Mouse (Mus musculus) Patski (cell line): ENCODE results near the gene 4930512M02Rik. TPM values are rescaled to one million over a fixed set of nuclear protein-coding genes. Genes with fewer than 3 reads are reported as not detected.

Source experiments
- ATAC-seq: fragments of 100-300 bp; one replicate; pipeline ENCODE4 v1.8.0; 2021
- CTCF ChIA-PET: fragments of 350-600 bp; sonication (Branson Sonifier 250); formaldehyde crosslinking; loops from one replicate; lab custom pipeline; 2022; ENCODE audit warnings: inconsistent platforms; lab: Charles Lee
- POLR2A ChIA-PET: fragments of 350-600 bp; sonication (Branson Sonifier 250); formaldehyde crosslinking; loops from one replicate; lab custom pipeline; 2022; ENCODE audit warnings: antibody characterized with exemption, inconsistent platforms; lab: Charles Lee
- DNase-seq: peaks from one replicate; pipeline ENCODE4 v3.0.0-alpha.2; 2011; ENCODE audit warnings: low read depth, low spot score
- H3K27me3 ChIP-seq: fragments of 371-371 bp; one replicate; pipeline ENCODE4 v1.5.1; 2021
- CTCF ChIP-seq: fragments of 100-300 bp; IDR thresholded peaks from one replicate; pipeline ENCODE4 v1.5.1; 2021
- in situ Hi-C: fragments of 300-500 bp; cut with MboI; formaldehyde crosslinking; loops from 3 replicates; pipeline ENCODE4 v1.11.1; 2018; ENCODE audit warnings: low pct_unique_long_range_greater_than_20kb, mixed read lengths
- polyA plus RNA-seq: library from polyadenylated mRNA; unstranded; gene quantifications from one replicate; pipeline ENCODE4 v1.2.3, GENCODE M21; 2021

4930512M02Rik gene
- polyA plus RNA-seq, 1 experiment from 2014 or later: not detected

DNA sequence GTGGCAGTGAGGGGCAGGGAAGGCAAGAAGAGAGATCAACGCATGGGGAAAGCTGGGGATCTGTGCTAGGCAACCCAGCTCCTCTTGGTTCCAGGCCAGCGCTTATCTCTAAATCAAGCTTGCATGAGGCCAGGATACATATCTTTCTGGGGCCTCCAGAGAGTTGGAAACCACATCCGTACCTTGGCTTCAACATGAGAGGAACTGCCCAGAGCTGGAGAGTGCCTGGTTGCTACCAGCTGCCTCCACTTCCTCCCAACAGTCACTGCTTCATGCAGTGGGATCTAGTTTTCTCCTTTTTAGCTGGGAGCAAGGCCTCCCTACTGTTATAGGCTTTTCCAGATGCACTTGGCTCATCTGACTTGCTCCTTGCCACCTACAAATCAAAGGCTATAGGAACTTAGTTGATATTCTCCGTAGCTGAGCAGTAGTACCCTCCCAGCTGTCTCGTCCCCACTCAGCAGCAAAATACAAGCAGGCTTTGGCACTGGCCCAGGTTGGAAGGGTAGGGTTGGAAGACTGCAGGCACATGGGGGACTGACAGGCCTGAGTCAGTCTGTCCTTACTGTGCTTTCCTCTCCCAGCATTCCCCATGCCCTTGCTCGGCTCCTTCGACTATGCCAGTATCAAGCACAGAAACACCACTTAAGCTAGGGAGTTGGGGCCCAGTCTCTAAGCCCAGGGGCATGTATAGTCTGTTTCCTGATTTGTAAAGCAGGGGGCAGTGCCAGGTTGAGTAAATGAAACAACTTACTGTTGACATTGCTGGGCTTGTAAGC lies 63.2 kb downstream of the 4930512M02Rik start:
- peaks cover 4% of the 10 kb centered on the region for H3K27me3 ChIP-seq
- no peak for ATAC-seq
- POLR2A ChIA-PET: no interaction called here
- no peak for TF ChIP-seq CTCF
- CTCF ChIA-PET: interaction anchor here (0.8 kb wide), 1 partner anchor 224 kb away, joined by 3 read pairs; no protein-coding TSS in a partner anchor
- in situ Hi-C loops: loop anchor here (25.0 kb wide), 1 partner anchor 423 kb away; no protein-coding TSS in a partner anchor
- no peak for DNase-seq

GRCm38 (mm10) chr11:11561118-11561517 lies 66.5 kb downstream of the 4930512M02Rik start:
- H3K27me3 ChIP-seq: peaks cover 7% of the 10 kb centered on the region
- in situ Hi-C loops: loop anchor here (25.0 kb wide), 1 partner anchor 426 kb away; no protein-coding TSS in a partner anchor
- ChIA-PET POLR2A (no interaction called here), CTCF (interaction anchor here (1.2 kb wide), 1 partner anchor 227 kb away, joined by 3 read pairs; no protein-coding TSS in a partner anchor)
- DNase-seq (no peak), ATAC-seq (no peak)
- no peak for TF ChIP-seq CTCF

- DNase-seq (no peak), ATAC-seq (no peak)
- CTCF ChIA-PET: interaction anchor here (1.0 to 5.1 kb wide), 3 partner anchors 213 to 416 kb away, joined by 3 to 52 read pairs (median 3); no protein-coding TSS in a partner anchor
- peaks cover 3% of the 10 kb centered on the region for H3K27me3 ChIP-seq
- TF ChIP-seq CTCF: no peak
- in situ Hi-C loops: loop anchor here (5.0 to 25.0 kb wide), 2 partner anchors 228 to 428 kb away; no protein-coding TSS in a partner anchor
- POLR2A ChIA-PET: interaction anchor here (0.7 kb wide), 1 partner anchor 32 kb away, joined by 3 read pairs; no protein-coding TSS in a partner anchor
Observed at GRCm38 (mm10) chr11:11559099-11559686, 68.4 kb downstream of the 4930512M02Rik start.

GRCm38 (mm10) chr11:11558662-11559061 lies 69.0 kb downstream of the 4930512M02Rik start:
- TF ChIP-seq CTCF: no peak
- no peak for DNase-seq
- ATAC-seq: no peak
- in situ Hi-C loops: loop anchor here (5.0 to 25.0 kb wide), 2 partner anchors 229 to 429 kb away; no protein-coding TSS in a partner anchor
- POLR2A ChIA-PET: interaction anchor here (0.7 kb wide), 1 partner anchor 33 kb away, joined by 3 read pairs; no protein-coding TSS in a partner anchor
- CTCF ChIA-PET: interaction anchor here (1.1 to 5.1 kb wide), 2 partner anchors 231 to 416 kb away, joined by 3 to 52 read pairs; no protein-coding TSS in a partner anchor
- peaks cover 6% of the 10 kb centered on the region for H3K27me3 ChIP-seq

DNA sequence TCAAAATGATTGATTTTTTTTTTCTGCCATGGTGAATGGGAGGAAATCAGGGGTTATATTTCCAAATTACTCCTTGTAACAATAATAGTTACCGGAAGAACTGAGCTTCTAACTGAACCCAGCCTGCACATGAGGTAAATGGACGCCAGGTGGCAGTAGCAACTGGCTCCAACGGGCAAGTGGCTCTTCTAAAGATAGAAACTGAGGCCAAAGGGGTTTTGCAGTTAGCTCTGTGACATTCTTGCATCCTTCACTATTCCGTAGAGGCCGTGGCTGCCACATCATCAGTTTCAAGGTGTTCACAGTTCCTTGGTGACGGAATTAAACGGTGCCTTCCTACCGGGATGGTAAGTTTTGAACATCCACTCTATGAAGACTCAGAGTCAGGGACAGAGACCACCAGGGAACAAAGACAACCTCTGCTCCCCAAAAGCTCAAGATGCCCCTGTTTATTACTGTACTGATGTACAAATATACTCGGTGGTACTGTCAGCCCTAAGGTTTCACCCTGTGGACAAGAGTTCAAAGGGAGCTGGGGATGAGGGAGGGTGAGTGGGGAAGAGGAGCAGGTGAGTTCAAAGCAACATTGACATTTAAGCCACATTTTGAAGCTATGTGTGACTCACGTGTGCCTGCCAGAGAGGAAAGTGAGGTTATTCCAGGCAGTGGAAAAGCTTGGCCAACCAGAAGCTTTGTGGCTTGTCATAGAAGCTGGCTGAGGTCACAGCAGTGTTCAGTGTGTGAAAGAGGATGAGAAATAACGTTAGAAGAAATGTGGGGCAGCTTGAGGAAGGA lies 70.3 kb downstream of the 4930512M02Rik start:
- ChIA-PET CTCF (interaction anchor here (1.0 to 5.1 kb wide), 12 partner anchors 10 to 1001 kb away, joined by 3 to 52 read pairs (median 4); no protein-coding TSS in a partner anchor), POLR2A (no interaction called here)
- TF ChIP-seq CTCF: peak; percentile 85
- in situ Hi-C loops: loop anchor here (5.0 to 25.0 kb wide), 2 partner anchors 230 to 430 kb away; no protein-coding TSS in a partner anchor
- H3K27me3 ChIP-seq: peaks cover 12% of the 10 kb centered on the region
- ATAC-seq: no peak
- DNase-seq: no peak

- DNase-seq (no peak), ATAC-seq (no peak)
- in situ Hi-C loops: loop anchor here (5.0 to 25.0 kb wide), 2 partner anchors 231 to 431 kb away; no protein-coding TSS in a partner anchor
- CTCF ChIA-PET: interaction anchor here (1.0 to 5.1 kb wide), 8 partner anchors 11 to 1002 kb away, joined by 3 to 52 read pairs (median 4); no protein-coding TSS in a partner anchor
- POLR2A ChIA-PET: no interaction called here
- no peak for TF ChIP-seq CTCF
- peaks cover 12% of the 10 kb centered on the region for H3K27me3 ChIP-seq
Observed at GRCm38 (mm10) chr11:11556186-11556585, 71.4 kb downstream of the 4930512M02Rik start.

GRCm38 (mm10) chr11:11555563-11555962 lies 72.1 kb downstream of the 4930512M02Rik start:
- peaks cover 12% of the 10 kb centered on the region for H3K27me3 ChIP-seq
- ATAC-seq (no peak), DNase-seq (no peak)
- ChIA-PET CTCF (interaction anchor here (1.6 to 5.1 kb wide), 2 partner anchors 11 to 234 kb away, joined by 4 to 52 read pairs; no protein-coding TSS in a partner anchor), POLR2A (no interaction called here)
- in situ Hi-C loops: loop anchor here (5.0 to 25.0 kb wide), 2 partner anchors 232 to 432 kb away; no protein-coding TSS in a partner anchor
- TF ChIP-seq CTCF: no peak

DNA sequence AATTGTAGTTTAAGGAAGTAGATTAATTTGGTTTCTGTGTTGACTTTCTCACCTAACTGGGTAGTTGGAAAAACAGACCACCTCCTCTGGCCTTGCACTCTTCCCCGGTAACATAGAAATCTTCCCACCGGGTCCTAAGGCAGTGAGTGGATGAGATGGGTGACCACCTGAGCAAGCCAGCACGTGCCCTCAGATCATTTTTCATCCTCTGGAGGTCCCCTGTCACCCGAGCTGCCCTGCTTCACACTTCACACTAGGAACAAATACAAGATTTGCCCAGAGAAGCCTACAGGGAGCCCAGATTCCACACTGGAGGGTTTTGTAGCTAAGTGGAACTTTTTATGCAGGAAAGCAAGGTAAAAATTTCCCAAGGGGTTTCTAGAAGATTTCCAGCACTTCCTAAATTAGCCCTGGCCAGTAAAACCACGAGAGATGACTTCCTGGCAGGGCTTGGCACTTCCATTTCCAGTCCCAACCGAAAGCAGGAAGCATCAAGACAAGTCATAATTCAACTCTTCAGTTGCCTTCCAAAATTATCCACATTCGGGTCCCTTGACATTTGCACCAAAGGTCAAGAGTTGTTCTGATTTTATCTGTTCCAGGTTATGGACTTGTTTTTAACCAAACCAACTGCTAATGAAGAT lies 79.9 kb downstream of the 4930512M02Rik start:
- DNase-seq (no peak), ATAC-seq (no peak)
- ChIA-PET POLR2A (no interaction called here), CTCF (interaction anchor here (1.9 kb wide), 1 partner anchor 241 kb away, joined by 4 read pairs; no protein-coding TSS in a partner anchor)
- TF ChIP-seq CTCF: no peak
- H3K27me3 ChIP-seq: peaks cover 21% of the 10 kb centered on the region
- in situ Hi-C loops: no loop called here
